Mouse (Mus musculus): ENCODE measurements around the gene Prrt1.

Gene Prrt1

DNA sequence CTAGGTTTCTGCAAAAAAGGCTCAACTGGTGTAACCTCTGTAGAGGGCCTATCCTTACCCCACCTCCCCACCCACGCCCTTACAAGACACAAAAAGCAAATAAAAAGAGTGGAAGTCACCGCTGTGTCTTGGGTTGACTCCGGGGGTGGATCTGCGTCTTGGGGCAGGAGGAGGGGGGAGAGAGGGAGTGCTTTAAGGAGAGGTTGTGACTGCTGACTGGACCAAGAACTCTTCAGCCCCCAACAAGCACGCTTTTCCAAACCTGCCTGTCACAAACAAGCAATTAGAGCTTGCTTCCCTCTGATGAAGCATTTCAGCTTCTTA, 727 bp upstream of the Prrt1 start:
- peak in 1 of 2 experiments; percentile 55 for DNase-seq

GRCm38 (mm10) chr17:34629796-34630603, 667 bp downstream of the Prrt1 start:
- peak; percentile 81 to 88 for DNase-seq

- peak; percentile 65 to 73 for DNase-seq
These were observed 1.5 kb downstream of the Prrt1 start for GRCm38 (mm10) chr17:34630761-34631301.

DNA sequence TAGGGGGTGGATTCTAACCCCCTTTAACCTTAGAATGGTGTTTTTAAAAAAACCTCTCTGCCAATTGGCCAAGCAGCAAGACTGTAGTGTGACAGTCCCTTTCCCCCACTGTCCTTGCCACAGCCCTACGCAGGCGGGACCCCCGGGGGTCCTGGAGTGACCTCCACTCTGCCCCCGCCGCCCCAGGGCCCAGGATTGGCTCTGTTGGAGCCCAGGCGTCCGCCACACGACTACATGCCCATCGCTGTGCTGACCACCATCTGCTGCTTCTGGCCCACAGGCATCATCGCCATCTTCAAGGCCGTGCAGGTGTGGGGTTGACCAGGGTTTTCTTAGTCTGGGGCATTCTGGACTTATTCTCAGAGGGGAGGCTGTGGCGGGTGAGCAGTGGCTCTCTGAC, 2.3 kb downstream of the Prrt1 start:
- DNase-seq: no peak

DNA sequence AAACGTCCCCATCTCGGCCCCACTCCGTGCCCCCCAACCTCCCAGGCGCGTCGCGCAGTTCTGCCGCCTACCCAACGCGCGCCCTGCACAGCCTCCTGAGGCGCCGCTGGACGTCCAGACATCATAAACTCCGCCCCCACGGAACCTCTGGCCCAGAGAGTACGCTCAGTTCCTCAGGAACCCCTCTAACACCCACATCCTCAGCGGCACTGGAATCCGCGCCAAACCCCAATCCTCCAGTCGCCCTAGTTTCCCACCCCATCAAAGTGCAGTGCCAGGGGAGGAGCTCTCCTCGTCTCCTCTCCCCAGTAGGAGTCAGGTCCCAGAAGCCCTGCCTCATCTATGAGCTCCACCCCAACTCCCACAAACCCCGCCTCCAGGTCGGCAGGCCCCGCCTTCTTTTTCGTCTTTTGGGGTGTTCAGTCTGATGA, 2.9 kb downstream of the Prrt1 start:
- DNase-seq: peak; percentile 84 to 90

DNA sequence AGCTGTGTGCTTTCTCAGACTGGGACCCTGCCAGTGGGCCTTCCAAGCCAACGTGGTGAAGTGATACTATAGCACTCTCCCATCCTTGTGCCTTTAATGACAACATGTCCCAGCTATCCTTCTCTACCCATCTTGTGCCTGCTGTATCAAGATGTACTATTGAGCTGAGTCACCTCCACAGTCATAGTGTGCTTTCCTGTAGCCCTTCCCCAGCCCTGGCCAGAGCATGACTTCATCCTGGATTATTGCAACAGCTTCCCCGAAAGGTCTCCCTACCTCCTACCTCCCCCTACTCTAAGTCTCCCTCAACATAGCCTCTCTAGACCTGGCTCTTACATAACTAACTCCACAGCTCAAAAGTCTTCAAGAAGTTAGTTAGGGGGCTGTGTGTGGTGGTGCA, 6.3 kb downstream of the Prrt1 start:
- DNase-seq: no peak

- DNase-seq: no peak
These were observed 8.1 kb downstream of the Prrt1 start for GRCm38 (mm10) chr17:34637459-34637858.

GRCm38 (mm10) chr17:34639461-34640255, 10.3 kb downstream of the Prrt1 start:
- no peak for DNase-seq

DNA sequence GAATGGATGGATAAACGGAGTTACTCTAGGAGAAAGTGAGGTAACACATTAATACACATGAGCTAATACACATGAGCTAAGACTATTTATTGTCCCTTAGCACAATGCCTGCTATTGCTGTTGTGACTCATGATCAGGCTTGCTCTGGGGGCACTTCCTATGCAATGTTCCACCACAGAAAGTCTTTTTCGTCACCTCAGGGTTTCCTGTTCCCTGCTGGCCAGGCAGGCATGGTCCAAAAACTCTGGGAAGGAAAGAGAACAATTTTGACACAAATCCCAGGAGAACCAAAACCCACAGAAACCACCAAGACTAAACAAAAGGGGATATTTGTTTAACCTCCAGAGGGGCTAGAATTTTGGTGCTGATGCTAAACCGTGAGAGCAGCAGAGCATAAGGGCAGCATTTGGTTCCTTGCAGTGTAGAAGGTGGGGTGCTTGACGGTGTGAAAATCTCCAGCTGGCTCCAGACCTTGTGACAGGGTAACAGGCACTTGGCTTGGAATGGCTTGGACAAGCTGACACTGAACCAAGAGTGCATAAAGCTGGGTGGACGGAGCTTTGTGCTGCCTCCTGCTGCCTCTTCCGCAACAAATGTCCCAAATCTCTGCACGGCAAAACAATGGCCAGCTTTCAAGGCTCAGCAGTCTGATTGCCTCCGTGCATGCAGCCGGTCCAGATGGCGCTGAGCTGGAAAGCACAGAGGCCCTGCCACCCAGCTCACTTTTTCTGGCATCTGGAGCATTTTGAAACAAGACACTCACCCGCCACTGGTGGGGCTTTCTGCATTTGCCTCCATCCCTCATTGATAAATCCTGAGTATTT, 11.7 kb downstream of the Prrt1 start:
- DNase-seq: no peak

- no peak for DNase-seq
These were observed 12.6 kb downstream of the Prrt1 start for GRCm38 (mm10) chr17:34641945-34642344.

DNA sequence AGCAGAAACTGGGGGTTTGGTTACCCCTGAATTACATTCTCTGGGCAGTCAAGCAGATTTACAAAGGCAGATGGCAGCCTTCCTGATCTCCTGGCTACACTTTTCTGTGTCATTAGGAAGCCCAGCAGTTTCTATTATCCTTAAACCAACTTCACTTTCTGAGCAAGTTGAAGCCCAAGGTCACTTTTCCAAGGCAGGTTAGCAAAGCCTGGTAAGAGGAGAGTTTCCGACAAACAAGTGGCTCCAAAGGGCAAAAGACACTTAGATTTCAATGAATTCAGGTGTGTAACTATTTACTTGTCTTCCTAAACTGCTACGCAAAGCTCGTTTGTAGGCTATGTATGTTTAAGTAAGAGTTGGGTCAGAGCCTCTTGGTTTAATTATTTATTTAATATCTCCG, 14.0 kb downstream of the Prrt1 start:
- DNase-seq: no peak

DNA sequence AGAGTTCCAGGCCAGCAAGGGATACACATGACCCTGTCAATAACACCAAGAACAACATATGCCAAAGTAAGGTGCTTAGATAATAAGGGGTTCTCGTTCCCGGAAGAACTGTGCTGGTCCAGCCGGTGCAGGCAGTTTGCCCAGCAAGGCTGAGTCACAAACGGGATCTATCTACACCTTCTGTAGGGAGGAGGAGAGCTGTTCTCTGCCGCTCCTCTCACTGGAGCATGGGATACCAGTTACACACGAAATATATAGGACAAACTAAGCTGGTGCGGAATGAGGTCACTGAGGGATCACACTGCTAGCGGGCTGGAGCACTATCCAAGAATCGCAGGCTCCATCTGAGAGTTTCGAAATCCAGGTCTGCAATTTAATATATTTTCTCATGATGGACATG, 14.6 kb downstream of the Prrt1 start:
- no peak for DNase-seq

DNA sequence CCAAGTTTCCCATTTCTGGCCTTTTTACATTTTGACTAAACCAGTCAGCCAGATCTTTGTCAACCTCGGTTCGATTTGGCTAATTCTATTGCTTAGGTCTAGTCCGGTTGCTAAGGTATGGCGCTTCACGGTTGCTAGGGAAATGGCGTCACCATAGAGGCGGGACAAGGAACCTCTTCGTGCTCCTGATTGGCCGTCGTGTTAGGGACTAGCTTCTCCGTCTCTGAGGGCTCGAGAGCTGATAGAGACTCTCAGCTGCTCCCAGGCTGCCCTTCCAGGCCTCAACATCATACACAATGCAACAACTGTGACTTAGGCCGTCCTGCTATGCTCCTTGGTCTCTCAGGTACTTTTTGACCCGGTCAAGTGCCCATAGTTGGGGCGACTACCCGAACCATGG, 15.3 kb downstream of the Prrt1 start, which contains the start of gene Fkbpl:
Gene Fkbpl (plus strand): TSS at position 157 of the 400 bp plus-strand sequence.
- peak; percentile 90 to 93 for DNase-seq

DNA sequence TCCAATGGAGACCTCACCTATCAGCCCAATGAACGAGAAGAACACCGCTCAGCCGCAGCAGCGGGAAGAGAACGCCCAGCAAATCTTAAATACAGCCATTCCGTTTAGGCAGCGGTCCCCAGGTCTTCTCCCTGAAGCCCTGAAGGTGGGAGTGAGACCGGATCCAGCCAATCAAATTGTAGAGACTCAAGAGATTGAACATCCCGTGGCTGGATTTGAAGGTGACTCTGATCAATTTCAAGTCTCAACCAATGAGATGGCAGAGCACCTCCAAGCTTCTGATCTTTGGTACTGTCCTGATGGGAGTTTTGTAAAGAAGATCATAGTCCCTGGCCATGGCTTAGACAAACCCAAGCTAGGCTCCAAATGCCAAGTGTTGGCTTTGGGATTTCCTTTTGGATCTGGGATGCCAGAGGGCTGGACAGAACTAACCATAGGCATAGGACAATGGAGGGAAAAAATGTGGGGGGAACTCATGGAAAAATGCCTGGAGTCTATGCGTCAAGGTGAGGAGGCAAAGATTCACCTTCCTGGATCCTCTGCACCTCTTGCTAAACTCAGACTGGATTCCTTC, 16.0 kb downstream of the Prrt1 start:
- no peak for DNase-seq

- no peak for DNase-seq
These were observed 16.6 kb downstream of the Prrt1 start for GRCm38 (mm10) chr17:34645831-34646511.

- DNase-seq: peak; percentile 96 to 98
These were observed 17.8 kb downstream of the Prrt1 start, which contains the start of gene Atf6b for GRCm38 (mm10) chr17:34646906-34647787. Atf6b (plus strand) TSS chr17:34647146.

- DNase-seq: no peak
These were observed 19.0 kb downstream of the Prrt1 start for GRCm38 (mm10) chr17:34648141-34648890.

- no peak for DNase-seq
These were observed 20.0 kb downstream of the Prrt1 start for GRCm38 (mm10) chr17:34649106-34649864.

DNA sequence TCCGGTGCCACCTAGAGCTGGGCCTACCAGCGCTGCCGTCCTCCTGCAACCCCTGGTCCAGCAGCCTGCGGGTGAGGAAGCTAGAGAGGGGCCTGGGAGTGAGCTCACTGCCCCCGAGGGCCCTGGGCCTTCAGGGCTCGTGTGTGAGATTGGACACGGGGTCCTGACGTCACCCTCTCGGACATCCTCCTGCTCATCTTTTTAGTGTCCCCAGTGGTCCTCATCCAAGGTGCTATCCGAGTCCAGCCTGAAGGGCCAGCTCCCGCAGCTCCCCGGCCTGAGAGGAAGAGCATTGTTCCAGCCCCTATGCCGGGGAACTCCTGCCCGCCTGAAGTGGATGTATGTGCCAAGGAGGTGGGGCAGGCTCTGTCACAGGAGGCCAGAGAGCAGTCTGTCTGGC, 21.4 kb downstream of the Prrt1 start:
- DNase-seq: no peak

Data from thymus, adult 18-20 months (tissue).